Mouse (Mus musculus): ENCODE measurements around the gene Tbc1d15.

Gene Tbc1d15

DNA sequence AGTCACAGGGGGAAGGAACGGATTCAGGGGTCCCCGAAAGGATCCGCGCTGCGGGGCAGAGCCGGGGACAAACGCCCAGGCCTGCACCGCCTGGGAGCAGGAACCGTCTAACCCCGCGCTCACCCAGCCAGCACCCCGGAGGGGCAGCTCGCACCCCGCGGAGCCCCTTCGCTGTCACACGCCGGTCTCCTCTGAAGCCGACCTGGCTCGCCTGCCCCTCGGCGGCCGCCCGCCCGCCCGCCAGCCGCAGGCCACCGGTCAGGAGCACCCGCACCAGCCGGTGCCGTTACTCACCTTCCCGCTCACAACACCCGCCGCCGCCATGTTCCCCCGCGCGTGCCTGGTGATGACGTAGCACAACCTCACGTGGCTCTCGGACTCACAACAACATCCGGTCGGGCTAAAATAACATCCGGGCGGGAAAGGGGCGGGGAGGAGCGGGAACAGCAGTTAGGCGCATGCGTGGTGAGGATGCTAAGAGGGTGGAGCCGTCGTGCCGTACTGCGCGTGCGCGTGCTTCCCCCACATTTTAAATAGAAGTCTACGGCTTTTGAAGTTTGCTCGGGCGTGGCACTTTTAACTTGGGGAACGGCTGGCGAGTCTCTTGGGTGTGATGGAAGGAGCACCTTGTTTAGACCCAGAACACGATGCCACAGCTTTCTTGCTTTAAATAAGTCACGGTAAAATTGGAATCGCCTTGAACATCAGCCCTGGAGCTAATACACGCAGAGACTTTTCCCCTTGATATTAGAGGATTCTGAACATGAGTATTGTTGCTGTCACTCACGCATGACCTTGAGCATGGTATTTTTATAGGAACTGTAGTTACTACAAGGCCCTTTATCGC lies at the start of gene Tbc1d15:
Gene Tbc1d15 (minus strand): TSS at position 380 of the 847 bp plus-strand sequence.
- DNase-seq, result peak; percentile 99

DNA sequence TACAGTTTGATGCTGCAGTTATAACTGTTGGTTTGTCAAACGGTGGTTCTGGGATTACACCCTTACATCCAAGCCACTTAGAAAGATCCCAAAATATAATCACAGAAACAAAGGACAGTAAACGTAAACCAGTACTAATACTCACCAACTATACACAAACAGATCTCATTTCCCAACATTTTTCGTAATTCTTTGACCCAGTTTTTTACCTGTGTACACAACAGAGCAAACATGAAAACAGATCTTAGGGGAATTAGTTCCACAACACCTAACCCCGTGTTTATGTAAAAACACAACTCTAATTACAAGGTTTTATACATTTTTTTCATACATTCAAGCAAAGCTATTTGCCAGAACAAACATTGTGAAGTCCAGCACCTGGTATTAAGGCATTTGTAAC lies 47.4 kb upstream of the Tbc1d15 start:
- no peak for DNase-seq

DNA sequence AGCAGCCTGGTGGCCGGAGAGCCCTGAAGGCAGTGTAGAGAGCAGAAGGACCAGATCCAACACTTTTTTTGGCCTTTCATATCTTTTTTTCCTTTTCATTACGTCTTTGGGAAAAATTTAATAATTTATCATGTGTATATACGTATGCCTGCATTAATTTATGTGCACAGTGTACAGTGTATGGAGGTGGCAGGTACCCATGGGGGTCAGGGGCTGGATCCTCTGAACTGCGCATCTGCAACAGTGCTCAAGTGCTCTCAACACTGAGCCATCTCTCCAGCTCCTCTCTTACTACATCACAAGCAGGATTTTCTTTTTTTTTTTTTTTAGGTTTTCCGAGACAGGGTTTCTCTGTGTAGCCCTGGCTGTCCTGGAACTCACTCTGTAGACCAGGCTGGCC lies 46.3 kb upstream of the Tbc1d15 start:
- no peak for DNase-seq

GRCm38 (mm10) chr10:115296401-115296935 lies 45.2 kb upstream of the Tbc1d15 start:
- DNase-seq, result no peak

- no peak for DNase-seq
These were observed 43.9 kb upstream of the Tbc1d15 start for GRCm38 (mm10) chr10:115295162-115295561.

GRCm38 (mm10) chr10:115294715-115295114 lies 43.4 kb upstream of the Tbc1d15 start:
- no peak for DNase-seq

DNA sequence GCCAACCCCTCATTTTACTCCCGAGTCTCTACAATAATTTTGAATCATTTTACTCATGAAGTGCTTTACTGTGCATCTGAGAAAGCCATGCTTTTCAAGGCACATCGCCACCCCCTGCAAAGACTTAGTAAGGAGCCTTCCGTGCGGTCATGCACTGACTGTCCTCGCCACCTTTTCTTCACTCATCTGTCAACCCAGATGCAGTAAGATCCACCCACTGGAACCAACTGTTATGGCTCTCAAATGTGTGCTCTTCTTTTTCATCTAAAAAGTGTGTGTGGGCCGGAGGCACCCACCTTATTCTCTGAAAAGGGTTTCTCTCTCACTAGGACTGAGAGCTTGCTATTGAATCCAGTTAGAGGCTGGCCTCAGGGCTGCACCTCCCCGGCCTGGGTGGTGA lies 42.7 kb upstream of the Tbc1d15 start:
- DNase-seq, result no peak

DNA sequence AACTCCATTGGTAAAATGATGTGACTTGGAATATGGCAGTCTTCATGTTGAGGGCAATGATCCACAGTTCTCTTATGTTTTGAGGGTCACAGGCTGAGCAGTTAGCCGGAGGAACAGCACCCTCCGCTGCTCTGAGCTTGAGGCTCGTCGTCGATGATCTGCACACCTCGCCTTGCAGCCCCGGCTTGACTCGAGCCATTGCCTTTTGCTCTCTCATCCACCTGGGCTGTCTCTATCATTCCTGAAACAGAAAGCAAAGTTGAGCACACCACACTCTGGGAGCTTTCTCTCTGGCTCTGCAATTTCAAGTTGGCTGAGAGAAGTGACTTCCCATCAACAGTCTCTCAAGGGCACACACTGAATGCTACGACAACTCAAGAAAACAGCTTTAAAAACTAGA lies 39.4 kb upstream of the Tbc1d15 start:
- DNase-seq, result no peak

DNA sequence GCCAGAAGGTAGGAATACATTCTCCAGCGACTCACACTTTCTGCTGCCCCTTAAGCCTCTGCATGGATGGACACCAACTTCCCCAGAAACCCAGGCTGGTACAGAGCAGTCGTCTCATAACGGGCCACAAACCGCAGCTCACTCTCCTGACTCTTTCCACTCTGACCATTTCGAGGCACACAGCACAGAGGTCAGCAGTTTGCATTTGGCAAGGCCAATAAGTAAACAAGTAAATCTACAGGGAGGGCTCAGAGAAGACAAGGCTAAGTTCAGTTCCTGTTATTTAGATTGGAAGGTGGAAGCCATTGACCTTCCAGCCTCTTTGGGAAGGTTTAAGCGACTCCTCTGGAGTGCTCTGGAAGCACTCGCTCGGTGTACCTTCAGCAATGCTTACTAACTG lies 37.6 kb upstream of the Tbc1d15 start:
- no peak for DNase-seq

DNA sequence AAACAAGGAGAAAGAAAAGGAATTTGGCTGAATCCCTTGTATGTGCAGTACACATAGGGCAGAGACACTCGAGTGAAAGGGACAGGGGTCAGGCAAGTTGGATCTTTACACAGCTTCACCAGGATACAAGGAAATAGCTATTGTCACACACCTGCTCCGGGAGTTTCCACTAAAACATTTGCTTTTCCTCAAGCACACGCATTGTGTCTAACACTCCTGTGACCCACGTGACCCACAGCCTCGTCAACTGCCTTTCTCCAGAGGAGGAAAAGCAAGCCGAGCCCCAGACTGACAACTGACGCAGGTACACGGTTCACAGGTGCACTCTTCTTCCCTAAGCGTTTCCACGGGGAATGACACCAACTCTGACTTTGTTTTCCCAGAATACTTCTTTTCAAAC lies 32.9 kb upstream of the Tbc1d15 start:
- DNase-seq, result no peak

DNA sequence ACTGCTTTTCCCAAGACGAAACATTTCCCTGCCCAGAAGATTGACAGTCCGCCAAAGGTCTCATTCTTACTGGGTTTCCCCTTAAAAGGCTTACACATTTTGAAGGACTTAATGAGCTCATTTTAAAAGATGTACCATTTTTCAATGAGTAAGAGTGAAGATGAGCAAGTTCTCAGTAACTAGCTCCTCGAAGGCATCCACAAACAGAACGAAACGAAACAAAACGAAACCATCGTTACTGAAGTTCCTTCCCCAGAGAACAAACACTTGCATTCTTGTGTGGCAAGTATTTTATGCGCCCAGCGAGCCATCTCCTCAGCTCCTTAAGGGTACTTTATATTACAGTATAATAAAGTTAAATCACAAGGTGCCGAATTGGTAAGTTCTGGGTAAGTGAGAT lies 30.1 kb upstream of the Tbc1d15 start:
- no peak for DNase-seq

GRCm38 (mm10) chr10:115271649-115272048 lies 20.4 kb upstream of the Tbc1d15 start:
- no peak for DNase-seq

DNA sequence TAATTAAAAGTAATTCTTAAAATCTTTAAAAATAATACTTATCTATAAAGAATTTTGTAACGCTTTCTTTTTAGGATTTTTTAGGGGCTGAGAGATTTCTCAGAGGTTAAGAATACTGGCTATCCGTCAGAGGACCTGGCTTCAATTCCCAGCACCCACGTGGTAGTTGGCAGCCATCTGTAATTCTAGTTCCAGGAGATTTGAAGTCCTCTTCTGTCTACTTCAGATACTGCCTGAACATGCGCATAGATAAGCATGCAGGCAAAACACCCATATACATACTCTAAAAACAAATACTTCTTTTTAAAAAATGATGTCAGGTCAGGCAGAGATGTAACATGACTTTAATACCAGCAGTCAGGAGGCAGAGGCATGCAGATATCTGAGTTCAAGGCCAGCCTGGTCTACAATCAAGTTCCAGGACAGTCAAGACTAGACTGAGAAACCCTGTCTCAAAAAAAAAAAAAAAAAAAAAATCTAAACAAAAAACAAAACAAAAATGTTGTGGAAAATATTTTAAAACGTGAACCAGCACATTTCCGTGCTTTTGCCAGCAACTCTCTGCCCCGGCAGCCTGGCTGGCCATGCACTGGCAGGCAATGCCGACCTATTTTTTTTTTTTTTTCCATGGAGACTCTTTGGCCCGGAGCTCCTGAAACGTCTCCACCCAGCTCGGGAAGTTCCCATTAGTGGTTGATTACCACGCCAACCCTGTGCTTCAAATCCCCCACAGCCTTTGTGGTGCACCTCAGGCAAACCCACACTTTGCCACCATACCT lies 19.5 kb upstream of the Tbc1d15 start:
- no peak for DNase-seq

- no peak for DNase-seq
These were observed 11.8 kb upstream of the Tbc1d15 start for GRCm38 (mm10) chr10:115262926-115263562.

GRCm38 (mm10) chr10:115262261-115262660 lies 11.0 kb upstream of the Tbc1d15 start:
- DNase-seq, result no peak

DNA sequence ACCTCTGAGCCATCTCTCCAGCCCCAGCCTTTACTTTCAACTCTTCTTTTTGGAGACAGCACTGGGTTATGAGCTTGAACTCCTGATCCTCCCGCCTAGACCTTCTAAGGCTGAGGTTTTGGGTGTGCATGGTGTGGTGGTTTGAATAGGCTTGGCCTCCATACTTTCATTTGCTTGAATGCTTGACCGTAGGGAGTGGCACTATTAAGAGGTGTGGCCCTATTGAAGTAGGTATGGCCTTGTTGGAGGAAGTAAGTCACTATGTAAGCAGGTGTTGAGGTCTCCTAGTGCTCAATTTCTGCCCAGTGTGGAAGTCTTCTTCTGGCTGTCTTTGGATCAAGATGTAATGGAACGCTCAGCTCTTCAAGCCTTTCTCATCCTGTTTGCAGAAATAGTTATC lies 10.2 kb upstream of the Tbc1d15 start:
- no peak for DNase-seq

- no peak for DNase-seq
These were observed 4.9 kb upstream of the Tbc1d15 start for GRCm38 (mm10) chr10:115256162-115256561.

DNA sequence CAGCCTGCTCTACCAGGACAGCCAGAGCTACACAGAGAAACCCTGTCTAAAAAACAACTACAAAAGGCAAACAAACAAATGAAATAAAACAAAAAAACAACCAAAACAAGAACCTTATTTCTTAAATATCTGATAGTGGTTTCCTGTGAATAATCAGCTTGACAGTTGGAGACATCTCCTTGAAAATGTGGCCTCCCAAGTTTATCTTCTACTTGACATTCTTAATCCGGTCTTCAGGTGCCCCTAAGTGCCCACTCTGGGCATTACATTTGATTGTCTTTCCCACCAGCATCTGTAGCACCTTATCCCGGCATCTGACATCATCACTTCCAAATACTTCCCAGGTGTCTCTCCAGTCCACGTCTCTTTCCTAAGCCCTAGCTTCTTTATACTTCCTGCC lies 2.3 kb upstream of the Tbc1d15 start:
- no peak for DNase-seq

- DNase-seq, result peak; percentile 15 to 19
These were observed 1.1 kb upstream of the Tbc1d15 start for GRCm38 (mm10) chr10:115252321-115252757.

DNA sequence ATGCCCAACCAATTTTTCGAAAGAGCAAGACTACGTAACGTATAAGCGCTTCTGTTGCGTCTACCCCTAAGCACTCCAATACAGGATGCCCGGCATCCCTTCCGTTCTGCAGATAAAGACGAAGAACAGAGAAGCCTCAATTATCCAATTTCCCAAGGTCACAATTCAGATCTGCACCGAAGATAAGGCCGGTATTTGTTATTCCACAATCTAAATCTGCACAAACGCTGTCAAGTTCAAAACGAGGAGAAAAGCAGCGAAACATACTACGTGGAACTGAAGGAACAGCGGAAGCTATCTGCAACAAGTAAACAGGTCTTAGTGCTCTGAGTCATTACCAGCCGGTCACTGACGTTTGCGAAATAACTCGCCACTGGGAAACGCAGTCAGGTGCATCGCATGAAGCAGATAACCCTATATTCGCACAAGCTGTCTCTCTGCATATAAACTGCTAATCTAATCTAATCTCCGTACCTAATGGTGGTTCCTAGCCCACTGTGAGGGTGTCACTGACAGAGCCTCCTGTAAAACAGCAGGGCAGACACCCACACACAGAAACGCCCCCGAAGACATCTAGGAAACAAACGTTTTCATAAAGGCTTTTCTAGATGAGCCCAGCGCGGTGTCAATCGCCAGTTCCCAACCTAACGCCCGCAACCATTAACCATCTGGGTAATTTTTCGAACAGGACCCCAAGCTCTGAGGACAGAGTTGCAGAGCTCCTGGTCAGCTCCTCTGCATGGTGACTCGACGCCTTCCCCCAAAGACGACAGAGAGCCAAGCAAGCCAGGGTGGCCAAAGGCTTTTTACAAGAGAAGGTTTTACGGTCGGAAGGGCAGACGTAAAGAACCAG lies 806 bp downstream of the Tbc1d15 start:
- peak in 1 of 2 experiments; percentile 19 for DNase-seq

DNA sequence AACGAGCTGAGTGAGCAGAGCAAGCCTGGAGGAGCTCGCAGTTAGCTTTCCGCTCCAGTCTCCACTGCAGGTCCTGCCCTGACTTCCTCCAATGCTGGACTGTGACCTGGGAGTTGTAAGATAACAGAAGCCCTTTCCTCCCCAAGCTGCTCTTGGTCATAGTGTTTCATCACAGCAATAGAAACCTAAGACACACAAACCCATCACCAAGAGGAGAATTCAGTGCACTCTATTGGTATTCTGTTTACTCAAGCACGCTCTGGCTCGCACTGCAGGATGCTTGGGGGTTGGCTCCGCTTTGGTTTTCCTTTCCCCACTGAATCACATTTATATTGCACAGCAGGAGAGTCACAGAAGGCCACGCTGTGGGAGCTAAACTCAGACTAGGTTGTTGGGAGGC lies 3.2 kb downstream of the Tbc1d15 start:
- peak; percentile 15 to 30 for DNase-seq

GRCm38 (mm10) chr10:115245488-115245887 lies 5.8 kb downstream of the Tbc1d15 start:
- DNase-seq, result no peak

Data from cerebellum, postnatal 10 days (tissue).